Mouse (Mus musculus) liver, embryonic 13.5 days (tissue): ENCODE measurements around the gene Smg9. TPM values are rescaled to one million over a fixed set of nuclear protein-coding genes. Genes with fewer than 3 reads are reported as not detected.
A peak's percentile ranks its signal among the peaks of the same experiment; 100 is the strongest.

Experiments used
- ATAC-seq: fragments of 200-750 bp; cut with Nextera tagmentation; 2 replicates; pipeline ENCODE4 v1.8.0; 2017; ENCODE audit warnings: low read depth, mild to moderate bottlenecking, moderate number of reproducible peaks, moderate library complexity
- DNase-seq: peaks from one replicate; pipeline ENCODE4 v3.0.0; 2022
- H3K27ac ChIP-seq: fragments of 300-500 bp; sonication (generic); 2 replicates; pipeline ENCODE4 v1.5.1; 2015; ENCODE audit warnings: moderate library complexity, mild to moderate bottlenecking, inconsistent platforms
- H3K27me3 ChIP-seq: fragments of 300-500 bp; sonication (generic); 2 replicates; pipeline ENCODE4 v1.6.1; 2015; ENCODE audit warnings: mild to moderate bottlenecking, inconsistent platforms
- H3K36me3 ChIP-seq: fragments of 300-500 bp; sonication (generic); 2 replicates; pipeline ENCODE4 v1.6.1; 2015; ENCODE audit warnings: mild to moderate bottlenecking, inconsistent platforms
- H3K4me1 ChIP-seq: fragments of 300-500 bp; sonication (generic); replicated peaks from 2 replicates; pipeline ENCODE4 v1.6.1; 2015; ENCODE audit warnings: inconsistent platforms
- H3K4me2 ChIP-seq: fragments of 300-500 bp; sonication (generic); 2 replicates; pipeline ENCODE4 v1.6.1; 2015; ENCODE audit warnings: inconsistent platforms, mild to moderate bottlenecking, moderate library complexity
- H3K4me3 ChIP-seq: fragments of 300-500 bp; sonication (generic); replicated peaks from 2 replicates; pipeline ENCODE4 v1.5.1; 2015; ENCODE audit warnings: mild to moderate bottlenecking, inconsistent platforms
- H3K9ac ChIP-seq: fragments of 300-500 bp; sonication (generic); 2 replicates; pipeline ENCODE4 v1.6.1; 2015; ENCODE audit warnings: mild to moderate bottlenecking, inconsistent platforms
- H3K9me3 ChIP-seq: fragments of 300-500 bp; sonication (generic); replicated peaks from 2 replicates; pipeline ENCODE4 v1.6.1; 2016; ENCODE audit warnings: inconsistent platforms
- WGBS: fragments of 180-500 bp; shearing (Covaris S2); methylation state at CpG from one replicate; pipeline ENCODE4 v1.1.7; 2015; ENCODE audit not compliant: insufficient replicate concordance; 5-methylcytosine and 5-hydroxymethylcytosine counted together
- polyA plus RNA-seq: library from polyadenylated mRNA; unstranded; fragments of >200 nt; fragmentation: Nextera tagmentation; extraction: Ambion mirVana; gene quantifications from 2 replicates; pipeline ENCODE4 v1.2.1, GENCODE M21; 2015

Gene Smg9
- polyA plus RNA-seq, 1 experiment from 2014 or later = 15.2 TPM

- H3K4me3 ChIP-seq = peak overlapping the region; percentile 68
- WGBS = 65% methylated on average over 10 of the region's 10 CpGs
- no peak for DNase-seq
- peaks cover 95% of the 10 kb centered on the region for H3K36me3 ChIP-seq
- 0 out of 2 replicates have a peak, but pooled peaks cover 5% of the 10 kb centered on the region for H3K27me3 ChIP-seq
- H3K9ac ChIP-seq = peak overlapping the region; percentile 98
- ATAC-seq = no peak
- H3K4me1 ChIP-seq = peaks cover 99% of the 10 kb centered on the region
- peak overlapping the region; percentile 100 for H3K27ac ChIP-seq
- peak overlapping the region; percentile 98 for H3K4me2 ChIP-seq
- H3K9me3 ChIP-seq = no peaks in the 10 kb centered on the region
These were observed 21.2 kb upstream of the Smg9 start for GRCm38 (mm10) chr7:24378049-24378701.

- Histone ChIP-seq H3K4me1 (peaks cover 99% of the 10 kb centered on the region), H3K9me3 (no peaks in the 10 kb centered on the region), H3K4me2 (peak overlapping the region; percentile 98), H3K27ac (peak overlapping the region; percentile 100), H3K4me3 (peak overlapping the region; percentile 6; the same call in 1 of the 2 replicates), H3K27me3 (0 out of 2 replicates have a peak, but pooled peaks cover 5% of the 10 kb centered on the region), H3K9ac (peak overlapping the region; percentile 98), H3K36me3 (peaks cover 96% of the 10 kb centered on the region)
- DNase-seq = no peak
- WGBS = 64% methylated on average over 7 of the region's 7 CpGs
- ATAC-seq = no peak
These were observed 19.5 kb upstream of the Smg9 start for GRCm38 (mm10) chr7:24379934-24380333.

DNA sequence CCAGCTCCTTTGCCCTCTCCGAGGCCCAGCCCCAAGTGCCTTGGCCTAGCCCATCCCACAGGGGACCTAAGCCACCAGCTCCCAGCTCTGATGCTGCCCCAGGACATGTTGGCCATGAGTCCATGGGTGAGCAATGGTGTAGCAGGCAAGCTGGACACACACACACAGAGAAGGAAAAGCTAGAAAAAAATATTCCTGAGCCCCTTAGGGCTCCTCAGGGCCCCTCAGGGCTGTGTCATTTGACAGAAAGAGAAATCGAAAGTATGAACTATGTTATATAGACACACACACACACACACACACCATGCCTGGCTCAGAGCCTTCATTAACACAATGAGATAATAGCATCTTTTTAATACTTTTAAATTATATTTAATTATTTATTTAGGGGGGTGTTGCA lies 19.0 kb upstream of the Smg9 start:
- DNase-seq (no peak), ATAC-seq (no peak)
- no peak overlapping the region for H3K4me3 ChIP-seq
- H3K9me3 ChIP-seq = no peaks in the 10 kb centered on the region
- H3K4me2 ChIP-seq = peak overlapping the region; percentile 98; the same call in 1 of the 2 replicates
- H3K36me3 ChIP-seq = peaks cover 96% of the 10 kb centered on the region
- H3K9ac ChIP-seq = peak overlapping the region; percentile 98
- H3K27me3 ChIP-seq = 0 out of 2 replicates have a peak, but pooled peaks cover 5% of the 10 kb centered on the region
- peaks cover 99% of the 10 kb centered on the region for H3K4me1 ChIP-seq
- WGBS = 68% methylated on average over 2 of the region's 2 CpGs
- H3K27ac ChIP-seq = peak overlapping the region; percentile 100

GRCm38 (mm10) chr7:24382730-24383372 lies 16.6 kb upstream of the Smg9 start:
- WGBS = 81% methylated on average over 16 of the region's 16 CpGs
- peak overlapping the region; percentile 100 for H3K27ac ChIP-seq

GRCm38 (mm10) chr7:24384070-24384469 lies 15.3 kb upstream of the Smg9 start:
- Histone ChIP-seq H3K9me3 (no peaks in the 10 kb centered on the region), H3K36me3 (peaks cover 83% of the 10 kb centered on the region), H3K4me1 (peaks cover 97% of the 10 kb centered on the region), H3K4me2 (peak overlapping the region; percentile 35), H3K9ac (peak overlapping the region; percentile 66), H3K27ac (peak overlapping the region; percentile 100), H3K27me3 (no peaks in the 10 kb centered on the region), H3K4me3 (peak overlapping the region; percentile 20)
- DNase-seq (peak; percentile 57), ATAC-seq (peak; percentile 80)
- 27% methylated on average over 6 of the region's 6 CpGs for WGBS

More at GRCm38 (mm10) chr7:24382730-24383372, 16.6 kb upstream of the Smg9 start:
- H3K9ac ChIP-seq = peak overlapping the region; percentile 66
- no peaks in the 10 kb centered on the region for H3K9me3 ChIP-seq
- peaks cover 99% of the 10 kb centered on the region for H3K4me1 ChIP-seq
- no peak for DNase-seq
- H3K36me3 ChIP-seq = peaks cover 95% of the 10 kb centered on the region
- peak overlapping the region; percentile 35 for H3K4me2 ChIP-seq
- no peak for ATAC-seq
- no peaks in the 10 kb centered on the region for H3K27me3 ChIP-seq
- H3K4me3 ChIP-seq = no peak overlapping the region

GRCm38 (mm10) chr7:24384827-24385226 lies 14.6 kb upstream of the Smg9 start:
- ATAC-seq = no peak
- peak; percentile 63 for DNase-seq
- H3K27ac ChIP-seq = peak overlapping the region; percentile 100

DNA sequence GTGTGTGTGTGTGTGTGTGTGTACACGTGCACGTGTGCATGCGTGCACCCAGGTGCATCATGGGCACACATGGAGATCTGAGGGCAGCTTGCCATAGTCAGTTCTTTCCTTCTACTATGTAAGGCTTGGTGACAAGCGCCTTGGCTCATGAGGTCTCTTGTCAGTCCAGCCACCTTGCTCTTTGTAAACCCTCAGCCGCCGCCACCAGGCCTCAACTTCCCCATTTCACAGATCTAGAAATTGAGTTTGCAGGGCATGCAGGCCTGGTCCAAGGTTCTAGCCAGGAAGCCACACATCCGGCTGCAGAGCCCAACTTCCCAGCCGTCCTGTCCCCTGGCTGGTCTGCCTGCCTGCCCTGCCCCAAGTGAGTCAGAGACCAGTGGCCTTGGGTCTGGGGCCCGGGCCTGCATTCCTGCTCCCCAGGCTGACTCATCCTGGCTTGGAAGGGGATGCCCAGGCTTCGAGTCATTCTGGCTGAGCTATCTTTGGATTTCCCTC lies 12.3 kb upstream of the Smg9 start:
- DNase-seq (no peak), ATAC-seq (no peak)
- peaks cover 53% of the 10 kb centered on the region for H3K36me3 ChIP-seq
- no peak overlapping the region for H3K4me3 ChIP-seq
- H3K9ac ChIP-seq = peak overlapping the region; percentile 26; the same call in 1 of the 2 replicates
- H3K4me2 ChIP-seq = no peak overlapping the region
- peaks cover 92% of the 10 kb centered on the region for H3K4me1 ChIP-seq
- H3K9me3 ChIP-seq = no peaks in the 10 kb centered on the region
- no peaks in the 10 kb centered on the region for H3K27me3 ChIP-seq
- WGBS = 38% methylated on average over 10 of the region's 10 CpGs
- H3K27ac ChIP-seq = peak overlapping the region; percentile 100

More at GRCm38 (mm10) chr7:24384827-24385226, 14.6 kb upstream of the Smg9 start:
- peak overlapping the region; percentile 35 for H3K4me2 ChIP-seq
- WGBS = 15% methylated on average over 11 of the region's 11 CpGs
- H3K36me3 ChIP-seq = peaks cover 76% of the 10 kb centered on the region
- H3K9ac ChIP-seq = peak overlapping the region; percentile 66
- H3K27me3 ChIP-seq = no peaks in the 10 kb centered on the region
- peaks cover 97% of the 10 kb centered on the region for H3K4me1 ChIP-seq
- H3K9me3 ChIP-seq = no peaks in the 10 kb centered on the region
- H3K4me3 ChIP-seq = no peak overlapping the region

GRCm38 (mm10) chr7:24389516-24390187 lies 9.8 kb upstream of the Smg9 start:
- WGBS = 42% methylated on average over 13 of the region's 13 CpGs
- H3K27me3 ChIP-seq = no peaks in the 10 kb centered on the region
- H3K4me2 ChIP-seq = no peak overlapping the region
- H3K27ac ChIP-seq = peak overlapping the region; percentile 60
- H3K4me1 ChIP-seq = peaks cover 87% of the 10 kb centered on the region
- DNase-seq (no peak), ATAC-seq (no peak)
- H3K4me3 ChIP-seq = no peak overlapping the region
- H3K9me3 ChIP-seq = no peaks in the 10 kb centered on the region
- peak overlapping the region; percentile 14; the same call in 1 of the 2 replicates for H3K9ac ChIP-seq
- H3K36me3 ChIP-seq = peaks cover 27% of the 10 kb centered on the region

DNA sequence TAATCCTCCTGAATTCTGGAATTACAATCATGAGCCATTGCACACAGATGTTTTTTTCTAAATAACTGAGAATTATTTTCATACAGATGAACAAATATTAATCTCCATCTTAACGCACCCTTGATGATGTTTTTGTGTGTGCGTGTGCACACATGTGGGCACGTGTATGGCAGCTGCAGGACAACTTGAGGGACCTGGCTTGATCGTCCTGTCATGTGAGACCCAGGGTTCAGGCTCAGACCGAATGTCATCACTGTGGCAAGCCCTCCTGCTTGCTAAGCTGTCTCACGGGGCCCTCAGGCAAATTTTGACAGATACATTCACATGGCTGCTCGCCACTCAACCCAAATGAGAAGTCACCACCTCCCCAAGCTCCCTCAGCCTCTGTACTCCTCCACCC lies 8.9 kb upstream of the Smg9 start:
- DNase-seq (no peak), ATAC-seq (no peak)
- Histone ChIP-seq H3K4me2 (no peak overlapping the region), H3K9me3 (no peaks in the 10 kb centered on the region), H3K27me3 (no peaks in the 10 kb centered on the region), H3K27ac (no peak overlapping the region), H3K4me3 (no peak overlapping the region), H3K36me3 (peaks cover 19% of the 10 kb centered on the region), H3K9ac (peak overlapping the region; percentile 14; the same call in 1 of the 2 replicates), H3K4me1 (peaks cover 87% of the 10 kb centered on the region)
- WGBS = 70% methylated on average over 7 of the region's 7 CpGs

DNA sequence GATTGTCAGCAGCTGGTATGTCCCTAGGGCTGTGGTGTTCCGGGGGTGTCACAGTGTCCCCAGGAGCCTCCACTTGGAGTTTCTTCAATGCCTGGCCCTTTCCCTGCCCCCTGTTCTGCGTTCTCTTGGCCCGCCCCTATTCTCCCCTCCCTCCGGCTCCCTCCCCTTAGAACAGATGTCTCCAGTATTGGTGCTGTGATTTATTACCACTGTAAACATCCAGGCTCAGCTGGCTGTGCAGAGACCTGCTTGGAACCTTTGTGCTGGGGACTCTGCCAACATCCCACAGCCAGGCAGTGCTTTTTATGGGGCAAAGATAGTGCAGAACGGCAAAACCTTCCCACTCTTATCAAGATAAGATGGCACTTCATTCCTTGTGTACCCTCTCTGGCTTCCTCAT lies 8.3 kb upstream of the Smg9 start:
- no peaks in the 10 kb centered on the region for H3K27me3 ChIP-seq
- H3K27ac ChIP-seq = no peak overlapping the region
- 44% methylated on average over 5 of the region's 5 CpGs for WGBS

GRCm38 (mm10) chr7:24391687-24392086 lies 7.7 kb upstream of the Smg9 start:
- Histone ChIP-seq H3K36me3 (peaks cover 7% of the 10 kb centered on the region), H3K9ac (no peak overlapping the region), H3K27me3 (no peaks in the 10 kb centered on the region), H3K4me2 (no peak overlapping the region), H3K9me3 (no peaks in the 10 kb centered on the region), H3K4me3 (no peak overlapping the region), H3K4me1 (peaks cover 88% of the 10 kb centered on the region), H3K27ac (peak overlapping the region; percentile 56; the same call in 1 of the 2 replicates)
- DNase-seq (no peak), ATAC-seq (no peak)
- 53% methylated on average over 2 of the region's 2 CpGs for WGBS

More for the DNA sequence above, 8.3 kb upstream of the Smg9 start:
- no peaks in the 10 kb centered on the region for H3K9me3 ChIP-seq
- no peak overlapping the region for H3K4me3 ChIP-seq
- peaks cover 87% of the 10 kb centered on the region for H3K4me1 ChIP-seq
- DNase-seq (no peak), ATAC-seq (no peak)
- no peak overlapping the region for H3K9ac ChIP-seq
- no peak overlapping the region for H3K4me2 ChIP-seq
- H3K36me3 ChIP-seq = peaks cover 13% of the 10 kb centered on the region
